Mouse (Mus musculus) E14TG2a.4 (cell line): ENCODE results near the gene Cracr2a.

Experiments used
- H3K27me3 ChIP-seq: 2 replicates; pipeline ENCODE4 v1.6.1; 2014; ENCODE audit warnings: low read length, control low read depth; ENCODE audit not compliant: insufficient read depth
- H3K36me3 ChIP-seq: 2 replicates; pipeline ENCODE4 v1.6.1; 2014; ENCODE audit warnings: low read length, control low read depth; ENCODE audit not compliant: insufficient read depth
- H3K4me1 ChIP-seq: replicated peaks from 2 replicates; pipeline ENCODE4 v1.6.1; 2014; ENCODE audit warnings: low read depth, low read length, control low read depth
- H3K4me3 ChIP-seq: replicated peaks from 2 replicates; pipeline ENCODE4 v1.5.1; 2014; ENCODE audit warnings: mild to moderate bottlenecking, low read length
- H3K9me3 ChIP-seq: 2 replicates; pipeline ENCODE4 v1.6.1; 2014; ENCODE audit warnings: low read length, control low read depth
- CTCF ChIP-seq: conservative IDR thresholded peaks from 2 replicates; pipeline ENCODE4 v1.5.1; 2014; ENCODE audit warnings: low read length
- NANOG ChIP-seq: IDR thresholded peaks from 2 replicates; pipeline ENCODE4 v1.6.1; 2014; ENCODE audit warnings: borderline replicate concordance, low read length, mixed read lengths
- POU5F1 ChIP-seq: IDR thresholded peaks from 2 replicates; pipeline ENCODE4 v1.6.1; 2014; ENCODE audit warnings: low read length, borderline replicate concordance

The Cracr2a gene

GRCm38 (mm10) chr6:127617258-127618025 is 56.3 kb downstream of the Cracr2a start:
- TF ChIP-seq NANOG, result no peak
- peak; percentile 98 for TF ChIP-seq CTCF
- TF ChIP-seq POU5F1, result no peak
- no peaks in the 10 kb centered on the region for H3K9me3 ChIP-seq
- peaks cover 31% of the 10 kb centered on the region for H3K4me1 ChIP-seq
- no peaks in the 10 kb centered on the region for H3K36me3 ChIP-seq
- peaks cover 4% of the 10 kb centered on the region; the same call in 1 of the 2 replicates for H3K27me3 ChIP-seq
- no peak overlapping the region for H3K4me3 ChIP-seq

GRCm38 (mm10) chr6:127618686-127619085 is 57.5 kb downstream of the Cracr2a start:
- Histone ChIP-seq H3K4me3 (no peak overlapping the region), H3K27me3 (no peaks in the 10 kb centered on the region; the same call in 1 of the 2 replicates), H3K4me1 (peaks cover 26% of the 10 kb centered on the region), H3K9me3 (no peaks in the 10 kb centered on the region), H3K36me3 (no peaks in the 10 kb centered on the region)
- TF ChIP-seq POU5F1 (no peak), NANOG (no peak), CTCF (no peak)

GRCm38 (mm10) chr6:127625135-127625534 is 64.0 kb downstream of the Cracr2a start:
- Histone ChIP-seq H3K4me1 (no peaks in the 10 kb centered on the region), H3K27me3 (peaks cover 36% of the 10 kb centered on the region), H3K4me3 (no peak overlapping the region), H3K9me3 (peaks cover 10% of the 10 kb centered on the region), H3K36me3 (no peaks in the 10 kb centered on the region)
- TF ChIP-seq POU5F1 (no peak), NANOG (no peak), CTCF (peak; percentile 64)

GRCm38 (mm10) chr6:127627453-127627852 is 66.3 kb downstream of the Cracr2a start:
- Histone ChIP-seq H3K27me3 (peaks cover 41% of the 10 kb centered on the region), H3K4me1 (no peaks in the 10 kb centered on the region), H3K4me3 (no peak overlapping the region), H3K36me3 (no peaks in the 10 kb centered on the region), H3K9me3 (peaks cover 10% of the 10 kb centered on the region)
- TF ChIP-seq CTCF (no peak), NANOG (no peak), POU5F1 (no peak)

- Histone ChIP-seq H3K36me3 (no peaks in the 10 kb centered on the region), H3K4me1 (no peaks in the 10 kb centered on the region), H3K9me3 (peaks cover 10% of the 10 kb centered on the region), H3K27me3 (peaks cover 44% of the 10 kb centered on the region), H3K4me3 (no peak overlapping the region)
- TF ChIP-seq POU5F1 (no peak), NANOG (no peak), CTCF (no peak)
Observed at GRCm38 (mm10) chr6:127629249-127629648, 68.1 kb downstream of the Cracr2a start.

- TF ChIP-seq NANOG (no peak), CTCF (no peak), POU5F1 (no peak)
- Histone ChIP-seq H3K9me3 (no peaks in the 10 kb centered on the region), H3K36me3 (no peaks in the 10 kb centered on the region), H3K27me3 (peaks cover 19% of the 10 kb centered on the region), H3K4me1 (no peaks in the 10 kb centered on the region), H3K4me3 (no peak overlapping the region)
Observed at GRCm38 (mm10) chr6:127634858-127635257, 73.7 kb downstream of the Cracr2a start.

- no peak for TF ChIP-seq POU5F1
- no peak for TF ChIP-seq CTCF
- no peak for TF ChIP-seq NANOG
- Histone ChIP-seq H3K9me3 (no peaks in the 10 kb centered on the region), H3K4me3 (no peak overlapping the region), H3K27me3 (peaks cover 14% of the 10 kb centered on the region), H3K4me1 (no peaks in the 10 kb centered on the region), H3K36me3 (no peaks in the 10 kb centered on the region)
Observed at GRCm38 (mm10) chr6:127635462-127636189, 74.5 kb downstream of the Cracr2a start.

- H3K9me3 ChIP-seq, result no peaks in the 10 kb centered on the region
- no peaks in the 10 kb centered on the region for H3K36me3 ChIP-seq
- TF ChIP-seq CTCF (no peak), POU5F1 (no peak), NANOG (no peak)
- H3K4me1 ChIP-seq, result peaks cover 12% of the 10 kb centered on the region
- H3K4me3 ChIP-seq, result no peak overlapping the region
- peaks cover 19% of the 10 kb centered on the region for H3K27me3 ChIP-seq
Observed at GRCm38 (mm10) chr6:127641077-127641801, 80.1 kb downstream of the Cracr2a start.
